Mouse (Mus musculus): ENCODE data around the gene Wdr72. TPM values are rescaled to one million over a fixed set of nuclear protein-coding genes. Genes with fewer than 3 reads are reported as not detected.
A peak's percentile ranks its signal among the peaks of the same experiment; 100 is the strongest.

Gene Wdr72
- polyA plus RNA-seq (2012; rRNA removed) = 0.06 and 0.09 TPM in 2 replicates

GRCm38 (mm10) chr9:74109761-74110460 lies at the start of gene Wdr72:
TSS of gene Wdr72 (plus strand) at chr9:74110356.
- Histone ChIP-seq H3K4me1 (ENCODE audit: control insufficient read depth, insufficient read depth, low read length) (peaks cover 7% of the 10 kb centered on the region), H3K36me3 (ENCODE audit: control insufficient read depth, insufficient read depth, low read length) (no peaks in the 10 kb centered on the region), H3K27me3 (ENCODE audit: control insufficient read depth, insufficient read depth, low read length) (no peaks in the 10 kb centered on the region), H3K27ac (ENCODE audit: control insufficient read depth, insufficient read depth, low read depth, low read length) (no peak within 1 kb of the TSS), H3K4me3 (ENCODE audit: control insufficient read depth, low read depth, low read length) (peak within 1 kb of the TSS; percentile 30)
- TF ChIP-seq POLR2A (IDR thresholded peaks at IDR 0.05; ENCODE audit: control insufficient read depth, low read depth, low read length) (no peak), CTCF (IDR thresholded peaks at IDR 0.05; ENCODE audit: control insufficient read depth, insufficient read depth, insufficient replicate concordance, low read depth, low read length) (no peak)

- TF ChIP-seq CTCF (IDR thresholded peaks at IDR 0.05; ENCODE audit: control insufficient read depth, insufficient read depth, insufficient replicate concordance, low read depth, low read length) (peak; percentile 43; the same call in 1 of the 2 replicates), POLR2A (IDR thresholded peaks at IDR 0.05; ENCODE audit: control insufficient read depth, low read depth, low read length) (no peak)
Observed at GRCm38 (mm10) chr9:74066278-74066677, 43.9 kb upstream of the Wdr72 start.

GRCm38 (mm10) chr9:74066766-74067165 lies 43.4 kb upstream of the Wdr72 start:
- no peak for TF ChIP-seq POLR2A (IDR thresholded peaks at IDR 0.05; ENCODE audit: control insufficient read depth, low read depth, low read length)
- no peak for TF ChIP-seq CTCF (IDR thresholded peaks at IDR 0.05; ENCODE audit: control insufficient read depth, insufficient read depth, insufficient replicate concordance, low read depth, low read length)
- H3K4me1 ChIP-seq (ENCODE audit: control insufficient read depth, insufficient read depth, low read length) = no peaks in the 10 kb centered on the region
- H3K27me3 ChIP-seq (ENCODE audit: control insufficient read depth, insufficient read depth, low read length) = no peaks in the 10 kb centered on the region
- H3K36me3 ChIP-seq (ENCODE audit: control insufficient read depth, insufficient read depth, low read length) = no peaks in the 10 kb centered on the region
- no peak overlapping the region for H3K4me3 ChIP-seq (ENCODE audit: control insufficient read depth, low read depth, low read length)
- no peak overlapping the region for H3K27ac ChIP-seq (ENCODE audit: control insufficient read depth, insufficient read depth, low read depth, low read length)

More at GRCm38 (mm10) chr9:74066278-74066677, 43.9 kb upstream of the Wdr72 start:
- no peaks in the 10 kb centered on the region for H3K4me1 ChIP-seq (ENCODE audit: control insufficient read depth, insufficient read depth, low read length)
- H3K4me3 ChIP-seq (ENCODE audit: control insufficient read depth, low read depth, low read length) = no peak overlapping the region
- no peaks in the 10 kb centered on the region for H3K27me3 ChIP-seq (ENCODE audit: control insufficient read depth, insufficient read depth, low read length)
- no peaks in the 10 kb centered on the region for H3K36me3 ChIP-seq (ENCODE audit: control insufficient read depth, insufficient read depth, low read length)
- H3K27ac ChIP-seq (ENCODE audit: control insufficient read depth, insufficient read depth, low read depth, low read length) = no peak overlapping the region

- H3K4me3 ChIP-seq (ENCODE audit: control insufficient read depth, low read depth, low read length) = no peak overlapping the region
- TF ChIP-seq CTCF (IDR thresholded peaks at IDR 0.05; ENCODE audit: control insufficient read depth, insufficient read depth, insufficient replicate concordance, low read depth, low read length) (no peak), POLR2A (IDR thresholded peaks at IDR 0.05; ENCODE audit: control insufficient read depth, low read depth, low read length) (no peak)
- H3K36me3 ChIP-seq (ENCODE audit: control insufficient read depth, insufficient read depth, low read length) = no peaks in the 10 kb centered on the region
Observed at GRCm38 (mm10) chr9:74075958-74076357, 34.2 kb upstream of the Wdr72 start.

GRCm38 (mm10) chr9:74078458-74078857 lies 31.7 kb upstream of the Wdr72 start:
- Histone ChIP-seq H3K4me3 (ENCODE audit: control insufficient read depth, low read depth, low read length) (no peak overlapping the region), H3K4me1 (ENCODE audit: control insufficient read depth, insufficient read depth, low read length) (no peaks in the 10 kb centered on the region), H3K36me3 (ENCODE audit: control insufficient read depth, insufficient read depth, low read length) (no peaks in the 10 kb centered on the region), H3K27ac (ENCODE audit: control insufficient read depth, insufficient read depth, low read depth, low read length) (no peak overlapping the region), H3K27me3 (ENCODE audit: control insufficient read depth, insufficient read depth, low read length) (no peaks in the 10 kb centered on the region)
- TF ChIP-seq CTCF (IDR thresholded peaks at IDR 0.05; ENCODE audit: control insufficient read depth, insufficient read depth, insufficient replicate concordance, low read depth, low read length) (no peak), POLR2A (IDR thresholded peaks at IDR 0.05; ENCODE audit: control insufficient read depth, low read depth, low read length) (no peak)

More at GRCm38 (mm10) chr9:74075958-74076357, 34.2 kb upstream of the Wdr72 start:
- Histone ChIP-seq H3K27me3 (ENCODE audit: control insufficient read depth, insufficient read depth, low read length) (no peaks in the 10 kb centered on the region), H3K4me1 (ENCODE audit: control insufficient read depth, insufficient read depth, low read length) (no peaks in the 10 kb centered on the region), H3K27ac (ENCODE audit: control insufficient read depth, insufficient read depth, low read depth, low read length) (no peak overlapping the region)

GRCm38 (mm10) chr9:74080241-74080640 lies 29.9 kb upstream of the Wdr72 start:
- no peaks in the 10 kb centered on the region for H3K27me3 ChIP-seq (ENCODE audit: control insufficient read depth, insufficient read depth, low read length)
- H3K4me1 ChIP-seq (ENCODE audit: control insufficient read depth, insufficient read depth, low read length) = no peaks in the 10 kb centered on the region
- no peaks in the 10 kb centered on the region for H3K36me3 ChIP-seq (ENCODE audit: control insufficient read depth, insufficient read depth, low read length)
- no peak overlapping the region for H3K4me3 ChIP-seq (ENCODE audit: control insufficient read depth, low read depth, low read length)
- no peak overlapping the region for H3K27ac ChIP-seq (ENCODE audit: control insufficient read depth, insufficient read depth, low read depth, low read length)
- TF ChIP-seq CTCF (IDR thresholded peaks at IDR 0.05; ENCODE audit: control insufficient read depth, insufficient read depth, insufficient replicate concordance, low read depth, low read length) (no peak), POLR2A (IDR thresholded peaks at IDR 0.05; ENCODE audit: control insufficient read depth, low read depth, low read length) (no peak)

- H3K36me3 ChIP-seq (ENCODE audit: control insufficient read depth, insufficient read depth, low read length) = no peaks in the 10 kb centered on the region
- no peaks in the 10 kb centered on the region for H3K4me1 ChIP-seq (ENCODE audit: control insufficient read depth, insufficient read depth, low read length)
- H3K4me3 ChIP-seq (ENCODE audit: control insufficient read depth, low read depth, low read length) = no peak overlapping the region
- no peak for TF ChIP-seq POLR2A (IDR thresholded peaks at IDR 0.05; ENCODE audit: control insufficient read depth, low read depth, low read length)
- no peak for TF ChIP-seq CTCF (IDR thresholded peaks at IDR 0.05; ENCODE audit: control insufficient read depth, insufficient read depth, insufficient replicate concordance, low read depth, low read length)
- no peaks in the 10 kb centered on the region for H3K27me3 ChIP-seq (ENCODE audit: control insufficient read depth, insufficient read depth, low read length)
- no peak overlapping the region for H3K27ac ChIP-seq (ENCODE audit: control insufficient read depth, insufficient read depth, low read depth, low read length)
Observed at GRCm38 (mm10) chr9:74101591-74101990, 8.6 kb upstream of the Wdr72 start.

Data from testis, adult 2 months (tissue).